In genomic region chr8:105516018-105516645, GRCm38 (mm10) we compare ENCODE assay signal across 8 mouse cellular contexts. TPM values are rescaled to one million over a fixed set of nuclear protein-coding genes. Genes with fewer than 3 reads are reported as not detected.
A peak's percentile ranks its signal among the peaks of the same experiment; 100 is the strongest.
DNase-seq lines count a peak whose midpoint lies in the region; ATAC-seq and TF ChIP-seq lines count a peak whose summit lies in the region.

No protein-coding gene starts in this region.

- H3K4me2 ChIP-seq in forebrain, embryonic 11.5 days (ENCODE audit: low read depth, low read length, severe bottlenecking): peak overlapping the region; percentile 45; the same call in 1 of the 2 replicates
- H3K4me2 ChIP-seq in liver, embryonic 16.5 days (ENCODE audit: low read depth, low read length): no peak overlapping the region; the same call in 1 of the 2 replicates
- H3K4me2 ChIP-seq in neural tube, embryonic 12.5 days (replicated peaks): peak overlapping the region; percentile 50
- H3K4me2 ChIP-seq in stomach, embryonic 15.5 days: peak overlapping the region; percentile 41

- H3K27ac ChIP-seq in forebrain, embryonic 11.5 days (ENCODE audit: low read depth, low read length): no peak overlapping the region
- H3K27ac ChIP-seq in liver, embryonic 16.5 days (ENCODE audit: low read length): no peak overlapping the region
- H3K27ac ChIP-seq in neural tube, embryonic 12.5 days: no peak overlapping the region
- H3K27ac ChIP-seq in stomach, embryonic 15.5 days: no peak overlapping the region

- peak; percentile 47 for ATAC-seq in forebrain, embryonic 11.5 days (replicated peaks; ENCODE audit: low FRiP score)
- ATAC-seq in liver, embryonic 16.5 days (ENCODE audit: low read depth): peak; percentile 31; the same call in 1 of the 2 replicates
- peak; percentile 22; the same call in 1 of the 2 replicates for ATAC-seq in neural tube, embryonic 12.5 days (ENCODE audit: low FRiP score, low read depth)
- ATAC-seq in stomach, embryonic 15.5 days (ENCODE audit: insufficient read depth, low FRiP score, low read depth): peak; percentile 25; the same call in 1 of the 2 replicates

- peaks cover 62% of the 10 kb centered on the region for H3K27me3 ChIP-seq in E14TG2a.4 (ENCODE audit: insufficient read depth, low read length)
- peaks cover 4% of the 10 kb centered on the region; the same call in 1 of the 2 replicates for H3K27me3 ChIP-seq in forebrain, embryonic 11.5 days (ENCODE audit: control insufficient read depth, insufficient read depth, low read length)
- peaks cover 48% of the 10 kb centered on the region for H3K27me3 ChIP-seq in liver, embryonic 16.5 days (ENCODE audit: control insufficient read depth, insufficient read depth, low read depth, low read length)
- peaks cover 10% of the 10 kb centered on the region; the same call in 1 of the 2 replicates for H3K27me3 ChIP-seq in neural tube, embryonic 12.5 days (replicated peaks)
- H3K27me3 ChIP-seq in stomach, embryonic 15.5 days (replicated peaks): peaks cover 9% of the 10 kb centered on the region; the same call in 1 of the 2 replicates

- WGBS in forebrain, embryonic 11.5 days: 9% methylated on average over 12 of the region's 12 CpGs
- 9% methylated on average over 12 of the region's 12 CpGs for WGBS in liver, embryonic 16.5 days (ENCODE audit: insufficient replicate concordance)
- 11% methylated on average over 12 of the region's 12 CpGs for WGBS in neural tube, embryonic 12.5 days
- 12% methylated on average over 12 of the region's 12 CpGs for WGBS in stomach, embryonic 15.5 days

- H3K4me3 ChIP-seq in E14TG2a.4 (replicated peaks; ENCODE audit: low read length): peak overlapping the region; percentile 60
- no peak overlapping the region for H3K4me3 ChIP-seq in forebrain, embryonic 11.5 days (ENCODE audit: low read depth, low read length)
- no peak overlapping the region for H3K4me3 ChIP-seq in liver, embryonic 16.5 days (ENCODE audit: low read depth, low read length)
- no peak overlapping the region for H3K4me3 ChIP-seq in neural tube, embryonic 12.5 days
- no peak overlapping the region for H3K4me3 ChIP-seq in stomach, embryonic 15.5 days (replicated peaks)

- no peaks in the 10 kb centered on the region for H3K36me3 ChIP-seq in E14TG2a.4 (ENCODE audit: insufficient read depth, low read length)
- H3K36me3 ChIP-seq in forebrain, embryonic 11.5 days (ENCODE audit: control insufficient read depth, insufficient read depth, low read length): no peaks in the 10 kb centered on the region
- no peaks in the 10 kb centered on the region for H3K36me3 ChIP-seq in liver, embryonic 16.5 days (ENCODE audit: control insufficient read depth, insufficient read depth)
- H3K36me3 ChIP-seq in neural tube, embryonic 12.5 days: no peaks in the 10 kb centered on the region
- H3K36me3 ChIP-seq in stomach, embryonic 15.5 days: no peaks in the 10 kb centered on the region

- peak; percentile 87 for TF ChIP-seq CTCF in E14TG2a.4 (conservative IDR thresholded peaks at IDR 0.05; ENCODE audit: low read length)

- peak; percentile 66 for DNase-seq in c-Kit-positive CD71-positive TER-119-negative erythroid progenitor cells, embryonic 14.5 days (ENCODE audit: low read depth)
- DNase-seq in forebrain, embryonic 11.5 days (ENCODE audit: low spot score): peak; percentile 91
- peak; percentile 77 to 86 for DNase-seq in heart, postnatal 14 days
- peak; percentile 87 to 90 for DNase-seq in kidney, postnatal 4 days

- H3K9ac ChIP-seq in forebrain, embryonic 11.5 days (ENCODE audit: low read length): peak overlapping the region; percentile 39; the same call in 1 of the 2 replicates
- no peak overlapping the region for H3K9ac ChIP-seq in liver, embryonic 16.5 days (ENCODE audit: low read depth, low read length)
- no peak overlapping the region; the same call in 1 of the 2 replicates for H3K9ac ChIP-seq in neural tube, embryonic 12.5 days
- no peak overlapping the region for H3K9ac ChIP-seq in stomach, embryonic 15.5 days

- no peaks in the 10 kb centered on the region for H3K9me3 ChIP-seq in E14TG2a.4 (ENCODE audit: low read length)
- no peaks in the 10 kb centered on the region for H3K9me3 ChIP-seq in forebrain, embryonic 11.5 days (ENCODE audit: control insufficient read depth, low read length)
- H3K9me3 ChIP-seq in liver, embryonic 16.5 days (replicated peaks; ENCODE audit: control insufficient read depth, low read length): no peaks in the 10 kb centered on the region
- H3K9me3 ChIP-seq in neural tube, embryonic 12.5 days: no peaks in the 10 kb centered on the region
- no peaks in the 10 kb centered on the region for H3K9me3 ChIP-seq in stomach, embryonic 15.5 days

- H3K4me1 ChIP-seq in E14TG2a.4 (replicated peaks; ENCODE audit: low read depth, low read length): peaks cover 59% of the 10 kb centered on the region
- H3K4me1 ChIP-seq in forebrain, embryonic 11.5 days (replicated peaks; ENCODE audit: control insufficient read depth, insufficient read depth, low read length): peaks cover 18% of the 10 kb centered on the region
- H3K4me1 ChIP-seq in liver, embryonic 16.5 days (ENCODE audit: control insufficient read depth, low read depth, low read length): peaks cover 21% of the 10 kb centered on the region
- peaks cover 48% of the 10 kb centered on the region for H3K4me1 ChIP-seq in neural tube, embryonic 12.5 days
- H3K4me1 ChIP-seq in stomach, embryonic 15.5 days: peaks cover 33% of the 10 kb centered on the region

- intact Hi-C loops in heart, postnatal 14 days (cut with DNase I): loop anchor here (1.0 to 2.0 kb wide), 2 partner anchors 15 to 38 kb away; no protein-coding TSS in a partner anchor

RNA-seq across cellular contexts. Expression of gene Hsd11b2, which starts 2.4 kb away (rescaled TPM):
- 13.5 and 13.6 TPM in 2 replicates for polyA plus RNA-seq in forebrain, embryonic 11.5 days (2014; fragmentation: Nextera tagmentation; extraction: Ambion mirVana)
- 1 to 10 TPM in 1 of 2 experiments, under 1 TPM in 1; 0.53 to 1.0 TPM for total RNA-seq in heart, postnatal 14 days (2021)
- 0.34 and 0.66 TPM in 2 replicates for polyA plus RNA-seq in liver, embryonic 16.5 days (2015; fragmentation: Nextera tagmentation; extraction: Ambion mirVana)
- 23.8 and 25.7 TPM in 2 replicates for polyA plus RNA-seq in neural tube, embryonic 12.5 days (2016; fragmentation: Nextera tagmentation; extraction: Ambion mirVana)
- polyA plus RNA-seq in stomach, embryonic 15.5 days (2015; fragmentation: Nextera tagmentation; extraction: Ambion mirVana): 2.5 and 2.7 TPM in 2 replicates

RNA-seq across cellular contexts. Expression of gene Zdhhc1, which starts 19.4 kb away (rescaled TPM):
- 20.2 and 24.6 TPM in 2 replicates for polyA plus RNA-seq in forebrain, embryonic 11.5 days (2014; fragmentation: Nextera tagmentation; extraction: Ambion mirVana)
- 10 to 100 TPM; 14.9 to 16.3 TPM for total RNA-seq in heart, postnatal 14 days (2021)
- 1.6 and 2.2 TPM in 2 replicates for polyA plus RNA-seq in liver, embryonic 16.5 days (2015; fragmentation: Nextera tagmentation; extraction: Ambion mirVana)
- polyA plus RNA-seq in neural tube, embryonic 12.5 days (2016; fragmentation: Nextera tagmentation; extraction: Ambion mirVana): 29.0 and 30.7 TPM in 2 replicates
- polyA plus RNA-seq in stomach, embryonic 15.5 days (2015; fragmentation: Nextera tagmentation; extraction: Ambion mirVana): 32.2 and 34.7 TPM in 2 replicates

RNA-seq across cellular contexts. Expression of gene Tppp3, which starts 44.8 kb away (rescaled TPM):
- 36.1 and 37.7 TPM in 2 replicates for polyA plus RNA-seq in forebrain, embryonic 11.5 days (2014; fragmentation: Nextera tagmentation; extraction: Ambion mirVana)
- total RNA-seq in heart, postnatal 14 days (2021): 10 to 100 TPM; 47.7 to 50.1 TPM
- 2.8 and 5.9 TPM in 2 replicates for polyA plus RNA-seq in liver, embryonic 16.5 days (2015; fragmentation: Nextera tagmentation; extraction: Ambion mirVana)
- polyA plus RNA-seq in neural tube, embryonic 12.5 days (2016; fragmentation: Nextera tagmentation; extraction: Ambion mirVana): 242 and 246 TPM in 2 replicates
- polyA plus RNA-seq in stomach, embryonic 15.5 days (2015; fragmentation: Nextera tagmentation; extraction: Ambion mirVana): 44.7 and 45.5 TPM in 2 replicates

RNA-seq across cellular contexts. Expression of gene Atp6v0d1, which starts 49.7 kb away (rescaled TPM):
- polyA plus RNA-seq in forebrain, embryonic 11.5 days (2014; fragmentation: Nextera tagmentation; extraction: Ambion mirVana): 99.2 and 108 TPM in 2 replicates
- 10 to 100 TPM; 57.2 to 57.8 TPM for total RNA-seq in heart, postnatal 14 days (2021)
- polyA plus RNA-seq in liver, embryonic 16.5 days (2015; fragmentation: Nextera tagmentation; extraction: Ambion mirVana): 51.0 and 54.0 TPM in 2 replicates
- polyA plus RNA-seq in neural tube, embryonic 12.5 days (2016; fragmentation: Nextera tagmentation; extraction: Ambion mirVana): 142 and 143 TPM in 2 replicates
- 73.2 and 75.8 TPM in 2 replicates for polyA plus RNA-seq in stomach, embryonic 15.5 days (2015; fragmentation: Nextera tagmentation; extraction: Ambion mirVana)
